Mouse (Mus musculus) kidney, embryonic 16.5 days (tissue): ENCODE measurements around the gene Mme. TPM values are rescaled to one million over a fixed set of nuclear protein-coding genes. Genes with fewer than 3 reads are reported as not detected.

Experiments
- ATAC-seq: fragments of 200-750 bp; cut with Nextera tagmentation; 2 replicates; pipeline ENCODE4 v1.8.0; 2017; ENCODE audit warnings: moderate TSS enrichment; ENCODE audit not compliant: low FRiP score, low TSS enrichment
- H3K27ac ChIP-seq: fragments of 300-500 bp; sonication (generic); 2 replicates; pipeline ENCODE4 v1.5.1; 2014; ENCODE audit warnings: low read length
- H3K27me3 ChIP-seq: fragments of 300-500 bp; sonication (generic); 2 replicates; pipeline ENCODE4 v1.6.1; 2014; ENCODE audit warnings: low read length, control low read depth, mixed read lengths; ENCODE audit not compliant: insufficient read depth
- H3K36me3 ChIP-seq: fragments of 300-500 bp; sonication (generic); 2 replicates; pipeline ENCODE4 v1.6.1; 2014; ENCODE audit warnings: low read length, control low read depth, mixed read lengths; ENCODE audit not compliant: insufficient read depth
- H3K4me1 ChIP-seq: fragments of 300-500 bp; sonication (generic); 2 replicates; pipeline ENCODE4 v1.6.1; 2014; ENCODE audit warnings: low read length, control low read depth, mixed read lengths; ENCODE audit not compliant: insufficient read depth
- H3K4me2 ChIP-seq: fragments of 300-500 bp; sonication (generic); replicated peaks from 2 replicates; pipeline ENCODE4 v1.6.1; 2014; ENCODE audit warnings: low read depth, low read length
- H3K4me3 ChIP-seq: fragments of 300-500 bp; sonication (generic); 2 replicates; pipeline ENCODE4 v1.5.1; 2014; ENCODE audit warnings: mild to moderate bottlenecking, low read length
- H3K9ac ChIP-seq: fragments of 300-500 bp; sonication (generic); replicated peaks from 2 replicates; pipeline ENCODE4 v1.6.1; 2014; ENCODE audit warnings: low read length
- H3K9me3 ChIP-seq: fragments of 300-500 bp; sonication (generic); 2 replicates; pipeline ENCODE4 v1.6.1; 2016; ENCODE audit warnings: low read length, control low read depth
- WGBS: fragments of 180-500 bp; shearing (Covaris S2); extraction: QIAGEN DNeasy Blood & Tissue Kit; methylation state at CpG from one replicate; pipeline ENCODE4 v1.1.7; 2014; 5-methylcytosine and 5-hydroxymethylcytosine counted together
- polyA plus RNA-seq: library from polyadenylated mRNA; unstranded; fragments of >200 nt; fragmentation: Nextera tagmentation; extraction: Ambion mirVana; gene quantifications from 2 replicates; pipeline ENCODE4 v1.2.1, GENCODE M21; 2015

Mme gene
- polyA plus RNA-seq, 1 experiment from 2014 or later, result 42.0 TPM

DNA sequence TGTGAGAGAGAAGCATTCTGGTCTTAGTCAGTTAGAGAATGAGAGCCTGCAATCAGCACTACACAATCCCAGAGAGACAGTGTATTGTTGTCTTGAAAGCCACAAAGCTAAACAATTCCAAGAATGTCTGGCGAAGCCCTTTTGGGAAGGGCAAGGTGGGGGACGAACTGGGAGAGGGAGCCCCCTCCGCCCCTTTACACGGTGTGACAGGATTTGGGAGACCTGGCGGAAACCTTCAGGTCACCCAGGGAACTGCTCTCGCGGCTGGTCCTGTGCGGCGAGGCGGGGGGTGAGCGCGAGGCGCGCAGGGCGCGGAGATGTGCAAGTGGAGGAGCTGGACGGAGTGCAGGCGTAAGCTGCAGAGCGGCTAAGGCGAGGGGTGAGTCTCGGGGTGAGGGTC lies 53.9 kb downstream of the Mme start:
- Histone ChIP-seq H3K27ac (peak overlapping the region; percentile 91), H3K4me3 (peak overlapping the region; percentile 62), H3K4me2 (peak overlapping the region; percentile 91), H3K9me3 (no peaks in the 10 kb centered on the region), H3K9ac (peak overlapping the region; percentile 81), H3K27me3 (no peaks in the 10 kb centered on the region; the same call in 1 of the 2 replicates), H3K36me3 (no peaks in the 10 kb centered on the region), H3K4me1 (no peaks in the 10 kb centered on the region)
- WGBS, result under 1% methylated on average over 20 of the region's 21 CpGs
- ATAC-seq, result peak; percentile 91

DNA sequence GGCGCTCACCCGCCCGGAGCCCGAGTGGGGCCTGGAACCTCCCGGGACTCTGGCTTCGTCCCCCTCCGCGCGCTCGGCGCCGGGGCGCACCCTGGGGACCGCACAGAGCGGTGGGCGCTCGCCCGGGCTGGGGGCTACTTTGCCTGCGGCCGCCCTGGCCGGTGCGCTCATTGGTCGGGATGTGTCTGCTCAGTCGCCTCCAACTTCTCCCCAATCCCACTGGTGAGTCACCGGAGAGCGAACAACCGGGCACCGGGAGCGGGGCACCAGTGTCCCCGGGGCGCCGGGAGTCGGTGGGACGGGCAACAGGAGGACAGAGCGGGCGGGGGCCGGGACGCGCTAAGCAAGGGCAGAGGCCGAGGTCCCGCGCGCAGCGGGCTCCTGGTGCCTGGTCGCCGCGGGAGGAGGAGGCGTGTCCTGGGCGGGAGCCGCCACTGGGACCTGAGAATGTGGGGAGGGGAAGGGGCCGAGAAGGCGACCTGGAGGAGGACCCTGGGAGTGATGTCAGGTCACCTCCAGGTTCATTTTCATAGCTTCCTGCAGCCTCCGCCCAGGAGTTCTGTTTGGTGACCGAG lies 54.4 kb downstream of the Mme start:
- no peaks in the 10 kb centered on the region for H3K4me1 ChIP-seq
- H3K27ac ChIP-seq, result peak overlapping the region; percentile 91
- no peaks in the 10 kb centered on the region; the same call in 1 of the 2 replicates for H3K27me3 ChIP-seq
- no peaks in the 10 kb centered on the region for H3K9me3 ChIP-seq
- H3K4me2 ChIP-seq, result peak overlapping the region; percentile 91
- WGBS, result under 1% methylated on average over 53 of the region's 54 CpGs
- H3K9ac ChIP-seq, result peak overlapping the region; percentile 81
- no peaks in the 10 kb centered on the region for H3K36me3 ChIP-seq
- peak; percentile 91 for ATAC-seq
- H3K4me3 ChIP-seq, result peak overlapping the region; percentile 62

DNA sequence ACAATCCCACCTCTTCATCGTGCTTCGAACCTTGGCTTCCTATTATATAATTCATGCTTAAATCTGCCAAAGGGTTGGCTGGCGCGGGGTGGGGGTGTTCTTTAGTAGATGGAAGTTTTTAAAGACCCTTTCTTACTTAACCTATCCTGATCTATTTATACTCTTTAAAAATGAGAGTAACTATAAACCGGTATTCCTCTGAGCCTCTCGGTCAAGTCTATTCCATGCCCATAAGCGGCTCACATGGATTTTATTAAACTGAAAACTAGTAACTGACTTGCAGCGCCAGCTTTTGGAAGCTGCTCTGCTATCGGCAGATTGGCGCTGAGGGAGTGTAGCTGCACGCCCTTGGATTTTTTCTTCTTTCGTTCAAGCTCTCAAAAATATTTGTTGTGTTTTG lies 55.1 kb downstream of the Mme start:
- no peaks in the 10 kb centered on the region for H3K9me3 ChIP-seq
- WGBS, result 5% methylated on average over 12 of the region's 12 CpGs
- peak overlapping the region; percentile 62 for H3K4me3 ChIP-seq
- H3K4me2 ChIP-seq, result peak overlapping the region; percentile 91
- H3K9ac ChIP-seq, result peak overlapping the region; percentile 81
- no peaks in the 10 kb centered on the region; the same call in 1 of the 2 replicates for H3K27me3 ChIP-seq
- H3K27ac ChIP-seq, result peak overlapping the region; percentile 91
- H3K4me1 ChIP-seq, result no peaks in the 10 kb centered on the region
- no peak; the same call in 1 of the 2 replicates for ATAC-seq
- H3K36me3 ChIP-seq, result no peaks in the 10 kb centered on the region

DNA sequence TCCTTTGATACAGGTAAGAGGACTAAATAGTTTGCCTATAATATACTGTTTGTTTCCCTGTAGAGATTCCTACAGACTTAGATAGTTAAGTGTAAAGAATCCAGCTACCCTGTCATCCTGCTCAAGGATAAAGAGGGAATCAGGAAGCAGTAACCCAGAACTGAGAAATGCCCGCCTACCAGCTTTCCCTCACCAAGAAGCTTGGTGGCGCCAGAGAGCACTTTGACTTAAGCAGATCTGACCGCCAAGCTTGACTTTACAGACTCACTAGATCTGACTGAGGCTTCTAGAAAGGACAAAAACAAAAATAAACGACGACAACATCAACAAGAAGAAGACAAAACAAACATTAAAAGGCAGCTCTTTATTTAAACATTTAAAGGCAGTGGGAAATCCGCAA lies 56.5 kb downstream of the Mme start:
- 6% methylated on average over 6 of the region's 6 CpGs for WGBS
- Histone ChIP-seq H3K4me3 (peak overlapping the region; percentile 10; the same call in 1 of the 2 replicates), H3K36me3 (no peaks in the 10 kb centered on the region), H3K4me1 (no peaks in the 10 kb centered on the region), H3K27me3 (no peaks in the 10 kb centered on the region; the same call in 1 of the 2 replicates), H3K9ac (no peak overlapping the region; the same call in 1 of the 2 replicates), H3K27ac (no peak overlapping the region), H3K4me2 (peak overlapping the region; percentile 40), H3K9me3 (no peaks in the 10 kb centered on the region)
- no peak for ATAC-seq

DNA sequence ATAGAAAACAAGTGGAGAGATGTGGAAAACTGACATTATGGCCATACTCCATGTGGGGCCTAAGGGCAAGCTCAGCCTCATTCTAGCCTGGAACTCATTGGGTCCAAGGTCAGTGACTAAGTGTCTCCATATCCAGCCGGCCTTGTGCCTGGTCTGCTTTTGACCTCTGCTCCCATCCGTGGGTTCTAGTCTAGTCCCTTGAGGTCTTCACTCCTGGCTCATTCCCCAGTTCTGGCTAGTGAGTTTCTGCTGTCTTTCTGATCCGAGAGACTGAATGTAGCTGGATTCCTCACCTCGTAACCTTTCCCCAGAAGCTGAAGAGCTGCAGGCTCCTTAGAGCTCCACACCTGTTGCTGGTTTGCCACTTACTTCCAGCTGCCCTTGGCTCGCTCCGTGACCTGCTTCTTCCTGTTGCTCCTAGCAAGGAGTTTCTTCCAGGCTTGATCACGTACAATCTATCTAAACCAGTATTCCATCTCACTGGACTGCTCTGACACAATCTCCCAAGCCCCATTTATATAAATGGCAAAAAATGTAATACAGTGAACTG lies 73.9 kb downstream of the Mme start:
- no peaks in the 10 kb centered on the region for H3K27me3 ChIP-seq
- H3K36me3 ChIP-seq, result no peaks in the 10 kb centered on the region
- H3K4me3 ChIP-seq, result no peak overlapping the region
- no peak overlapping the region for H3K27ac ChIP-seq
- H3K4me2 ChIP-seq, result no peak overlapping the region
- 81% methylated on average over 7 of the region's 7 CpGs for WGBS
- no peaks in the 10 kb centered on the region for H3K4me1 ChIP-seq
- ATAC-seq, result peak; percentile 23; the same call in 1 of the 2 replicates
- no peaks in the 10 kb centered on the region for H3K9me3 ChIP-seq
- no peak overlapping the region for H3K9ac ChIP-seq

DNA sequence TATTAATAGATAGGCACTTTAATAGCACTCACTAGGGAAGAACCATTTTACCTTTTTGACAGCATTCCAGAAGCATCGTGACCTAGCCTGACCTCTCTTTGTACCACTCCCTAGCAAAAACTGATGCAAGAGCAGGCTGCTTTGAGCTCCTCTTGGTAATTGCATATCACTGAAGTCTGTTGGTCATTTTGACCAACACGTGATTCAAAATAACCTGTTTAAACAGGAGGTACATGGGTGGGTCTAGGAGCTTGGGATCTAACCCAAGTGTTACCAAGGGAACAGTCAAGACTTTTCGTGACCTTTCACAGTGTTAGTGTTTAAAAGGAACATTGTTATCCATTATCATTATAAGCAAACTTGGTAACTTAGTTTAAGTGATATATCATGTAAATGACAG lies 76.2 kb downstream of the Mme start:
- no peak overlapping the region for H3K4me3 ChIP-seq
- no peak overlapping the region for H3K27ac ChIP-seq
- H3K9me3 ChIP-seq, result no peaks in the 10 kb centered on the region
- no peak overlapping the region for H3K4me2 ChIP-seq
- no peaks in the 10 kb centered on the region for H3K36me3 ChIP-seq
- 83% methylated on average over 3 of the region's 3 CpGs for WGBS
- no peak overlapping the region for H3K9ac ChIP-seq
- no peak for ATAC-seq
- H3K27me3 ChIP-seq, result no peaks in the 10 kb centered on the region
- peaks cover 7% of the 10 kb centered on the region for H3K4me1 ChIP-seq

DNA sequence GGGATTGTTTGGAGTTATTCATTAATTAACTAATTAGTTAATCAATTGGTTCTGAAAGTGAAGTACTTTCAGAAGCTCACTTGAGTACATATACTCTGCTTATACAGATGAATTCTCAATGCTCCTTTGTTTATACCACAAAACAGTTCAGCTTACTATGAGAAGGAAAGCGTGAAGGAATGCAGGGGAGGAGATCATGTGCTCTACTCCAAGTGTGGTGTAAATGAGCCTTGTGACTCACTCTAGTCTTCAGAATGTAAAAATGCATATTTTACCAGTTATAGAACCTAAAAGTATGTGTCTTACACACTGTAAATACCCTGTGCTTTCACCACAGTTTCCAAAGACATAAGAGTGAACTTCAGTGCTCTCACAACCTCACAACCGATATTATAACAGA lies 84.3 kb downstream of the Mme start:
- no peaks in the 10 kb centered on the region; the same call in 1 of the 2 replicates for H3K36me3 ChIP-seq
- H3K27ac ChIP-seq, result peak overlapping the region; percentile 48
- no peak overlapping the region for H3K4me3 ChIP-seq
- H3K9me3 ChIP-seq, result no peaks in the 10 kb centered on the region
- peaks cover 21% of the 10 kb centered on the region for H3K4me1 ChIP-seq
- H3K27me3 ChIP-seq, result no peaks in the 10 kb centered on the region
- no peak overlapping the region for H3K9ac ChIP-seq
- H3K4me2 ChIP-seq, result no peak overlapping the region
- peak; percentile 81; the same call in 1 of the 2 replicates for ATAC-seq
- WGBS, result 48% methylated on average over 2 of the region's 2 CpGs

DNA sequence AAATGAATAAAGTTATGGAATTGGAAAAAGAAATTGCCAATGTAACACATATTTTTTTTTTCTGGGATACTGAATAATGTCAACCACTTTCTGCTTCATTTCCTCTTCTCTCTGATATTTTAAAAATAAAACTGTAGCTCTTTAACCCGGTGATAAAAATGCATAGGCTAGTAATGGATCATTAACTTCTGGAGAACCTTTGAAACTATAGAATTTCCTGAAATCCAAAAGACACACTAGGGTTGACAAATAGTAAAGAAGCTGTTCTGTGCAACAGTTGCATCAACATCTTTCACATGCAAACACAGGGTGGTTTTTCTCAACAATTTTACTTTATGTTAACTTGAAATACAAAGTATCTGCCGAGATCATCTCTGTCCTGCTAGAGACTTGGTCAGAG lies 98.8 kb downstream of the Mme start:
- H3K27ac ChIP-seq, result peak overlapping the region; percentile 75
- H3K9ac ChIP-seq, result no peak overlapping the region
- H3K9me3 ChIP-seq, result no peaks in the 10 kb centered on the region
- no peak overlapping the region for H3K4me2 ChIP-seq
- WGBS, result 38% methylated on average over 2 of the region's 2 CpGs
- ATAC-seq, result peak; percentile 75; the same call in 1 of the 2 replicates
- H3K4me1 ChIP-seq, result peaks cover 7% of the 10 kb centered on the region; the same call in 1 of the 2 replicates
- no peaks in the 10 kb centered on the region for H3K36me3 ChIP-seq
- H3K4me3 ChIP-seq, result no peak overlapping the region
- H3K27me3 ChIP-seq, result no peaks in the 10 kb centered on the region

DNA sequence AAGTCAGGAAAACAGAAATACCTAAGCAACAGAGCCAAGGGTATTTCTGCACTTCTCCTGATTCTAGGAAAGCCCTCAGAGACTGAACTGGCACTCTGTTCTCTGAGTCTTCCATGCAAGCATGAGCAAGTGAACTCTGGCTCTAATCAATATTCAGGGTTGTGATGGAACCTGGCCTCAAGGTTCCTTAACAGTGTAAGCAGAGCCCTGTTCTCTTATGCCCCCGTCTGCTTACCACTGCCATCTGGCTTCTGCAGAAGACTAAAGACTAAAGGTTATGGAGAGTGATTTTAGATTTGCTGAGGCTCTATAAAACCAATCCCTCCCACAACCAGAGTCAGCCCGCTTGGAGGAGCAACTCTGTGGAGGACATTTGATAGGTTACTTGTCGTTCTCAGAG lies 99.2 kb downstream of the Mme start:
- H3K27me3 ChIP-seq, result no peaks in the 10 kb centered on the region
- H3K9me3 ChIP-seq, result no peaks in the 10 kb centered on the region
- peak; percentile 77 for ATAC-seq
- H3K9ac ChIP-seq, result no peak overlapping the region
- 37% methylated on average over 3 of the region's 3 CpGs for WGBS
- H3K4me3 ChIP-seq, result no peak overlapping the region
- no peaks in the 10 kb centered on the region for H3K36me3 ChIP-seq
- H3K4me2 ChIP-seq, result no peak overlapping the region
- peak overlapping the region; percentile 75 for H3K27ac ChIP-seq
- peaks cover 7% of the 10 kb centered on the region; the same call in 1 of the 2 replicates for H3K4me1 ChIP-seq

DNA sequence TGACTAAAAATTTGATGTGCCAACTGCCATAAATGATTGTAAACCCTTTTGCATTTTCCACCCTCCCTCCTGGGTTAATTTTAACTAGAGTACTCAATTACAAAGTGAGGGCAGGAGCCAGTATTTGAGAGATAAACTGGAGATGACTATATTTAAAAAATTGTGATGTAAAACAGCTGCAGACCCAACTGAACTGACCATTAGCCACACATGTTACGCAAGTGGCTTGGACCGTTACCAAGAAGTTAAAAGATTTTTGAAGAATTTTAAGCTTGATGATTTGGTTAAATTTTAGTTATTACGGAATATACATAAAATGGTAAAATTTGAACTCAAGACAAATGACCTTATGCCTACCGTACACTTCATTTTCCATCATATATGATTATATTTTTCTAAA lies 100.1 kb downstream of the Mme start:
- H3K27ac ChIP-seq, result no peak overlapping the region
- H3K9ac ChIP-seq, result no peak overlapping the region
- no peaks in the 10 kb centered on the region for H3K9me3 ChIP-seq
- no peak overlapping the region for H3K4me2 ChIP-seq
- no peaks in the 10 kb centered on the region for H3K36me3 ChIP-seq
- WGBS, result 96% methylated on average over 4 of the region's 4 CpGs
- no peak for ATAC-seq
- H3K27me3 ChIP-seq, result no peaks in the 10 kb centered on the region
- peaks cover 7% of the 10 kb centered on the region; the same call in 1 of the 2 replicates for H3K4me1 ChIP-seq
- no peak overlapping the region for H3K4me3 ChIP-seq
